Mouse (Mus musculus) liver, embryonic 11.5 days (tissue): ENCODE measurements around the gene Cenpj. TPM values are rescaled to one million over a fixed set of nuclear protein-coding genes. Genes with fewer than 3 reads are reported as not detected.

Experiments used
- ATAC-seq: fragments of 200-750 bp; cut with Nextera tagmentation; replicated peaks from 2 replicates; pipeline ENCODE4 v1.8.0; 2017; ENCODE audit warnings: moderate number of reproducible peaks, mild to moderate bottlenecking, moderate TSS enrichment, moderate library complexity; ENCODE audit not compliant: low FRiP score
- DNase-seq: peaks from one replicate; pipeline ENCODE4 v3.0.0-alpha.2; 2017; ENCODE audit warnings: low spot score
- H3K27ac ChIP-seq: fragments of 300-500 bp; sonication (generic); 2 replicates; pipeline ENCODE4 v1.5.1; 2014; ENCODE audit warnings: mild to moderate bottlenecking, low read depth, low read length, control low read depth
- H3K27me3 ChIP-seq: fragments of 300-500 bp; sonication (generic); replicated peaks from 2 replicates; pipeline ENCODE4 v1.6.1; 2014; ENCODE audit warnings: low read length, mixed read lengths; ENCODE audit not compliant: control insufficient read depth, insufficient read depth
- H3K36me3 ChIP-seq: fragments of 300-500 bp; sonication (generic); 2 replicates; pipeline ENCODE4 v1.6.1; 2014; ENCODE audit warnings: mild to moderate bottlenecking, low read length, moderate library complexity, mixed read lengths; ENCODE audit not compliant: control insufficient read depth, insufficient read depth
- H3K4me1 ChIP-seq: fragments of 300-500 bp; sonication (generic); replicated peaks from 2 replicates; pipeline ENCODE4 v1.6.1; 2014; ENCODE audit warnings: low read length, mixed read lengths; ENCODE audit not compliant: control insufficient read depth, insufficient read depth
- H3K4me2 ChIP-seq: fragments of 300-500 bp; sonication (generic); 2 replicates; pipeline ENCODE4 v1.6.1; 2014; ENCODE audit warnings: mild to moderate bottlenecking, control low read depth, moderate library complexity
- H3K4me3 ChIP-seq: fragments of 300-500 bp; sonication (generic); 2 replicates; pipeline ENCODE4 v1.5.1; 2014; ENCODE audit warnings: low read depth, low read length, control low read depth
- H3K9ac ChIP-seq: fragments of 300-500 bp; sonication (generic); 2 replicates; pipeline ENCODE4 v1.6.1; 2014; ENCODE audit warnings: low read depth, low read length, control low read depth
- H3K9me3 ChIP-seq: fragments of 300-500 bp; sonication (generic); 2 replicates; pipeline ENCODE4 v1.6.1; 2016; ENCODE audit warnings: low read length, inconsistent platforms, mixed read lengths; ENCODE audit not compliant: control insufficient read depth
- WGBS: fragments of 180-500 bp; shearing (Covaris S2); extraction: QIAGEN DNeasy Blood & Tissue Kit; methylation state at CpG from one replicate; pipeline ENCODE4 v1.1.7; 2014; 5-methylcytosine and 5-hydroxymethylcytosine counted together
- polyA plus RNA-seq: library from polyadenylated mRNA; unstranded; fragments of >200 nt; fragmentation: Nextera tagmentation; extraction: Ambion mirVana; gene quantifications from 2 replicates; pipeline ENCODE4 v1.2.1, GENCODE M21; 2014

The Cenpj gene
- polyA plus RNA-seq, 1 experiment from 2014 or later, result 11.1 TPM

- no peak overlapping the region for H3K4me3 ChIP-seq
- no peak overlapping the region for H3K27ac ChIP-seq
- no peaks in the 10 kb centered on the region for H3K9me3 ChIP-seq
- no peak overlapping the region for H3K4me2 ChIP-seq
- WGBS, result 49% methylated on average over 7 of the region's 7 CpGs
- DNase-seq (no peak), ATAC-seq (no peak)
- H3K4me1 ChIP-seq, result peaks cover 14% of the 10 kb centered on the region
- H3K27me3 ChIP-seq, result no peaks in the 10 kb centered on the region
- no peak overlapping the region for H3K9ac ChIP-seq
- H3K36me3 ChIP-seq, result peaks cover 6% of the 10 kb centered on the region
Observed at GRCm38 (mm10) chr14:56567476-56567875, 7.7 kb downstream of the Cenpj start.

- Histone ChIP-seq H3K36me3 (peaks cover 4% of the 10 kb centered on the region; the same call in 1 of the 2 replicates), H3K27me3 (no peaks in the 10 kb centered on the region), H3K4me3 (no peak overlapping the region), H3K4me1 (no peaks in the 10 kb centered on the region), H3K9ac (no peak overlapping the region), H3K4me2 (no peak overlapping the region), H3K27ac (no peak overlapping the region), H3K9me3 (no peaks in the 10 kb centered on the region)
- ATAC-seq (no peak), DNase-seq (no peak)
- 83% methylated on average over 3 of the region's 3 CpGs for WGBS
Observed at GRCm38 (mm10) chr14:56559134-56559533, 16.1 kb downstream of the Cenpj start.

- no peaks in the 10 kb centered on the region for H3K4me1 ChIP-seq
- no peak for ATAC-seq
- H3K36me3 ChIP-seq, result no peaks in the 10 kb centered on the region
- H3K27me3 ChIP-seq, result no peaks in the 10 kb centered on the region
- H3K4me2 ChIP-seq, result no peak overlapping the region
- no peak overlapping the region for H3K9ac ChIP-seq
- DNase-seq, result no peak
- no peak overlapping the region for H3K4me3 ChIP-seq
- no peak overlapping the region for H3K27ac ChIP-seq
- H3K9me3 ChIP-seq, result no peaks in the 10 kb centered on the region
- WGBS, result 91% methylated on average over 2 of the region's 2 CpGs
Observed at GRCm38 (mm10) chr14:56554716-56555115, 20.5 kb downstream of the Cenpj start.

- no peak overlapping the region for H3K27ac ChIP-seq
- H3K4me3 ChIP-seq, result no peak overlapping the region
- no peak for ATAC-seq
- no peak overlapping the region for H3K4me2 ChIP-seq
- no peak for DNase-seq
- no peaks in the 10 kb centered on the region for H3K36me3 ChIP-seq
- no peaks in the 10 kb centered on the region for H3K27me3 ChIP-seq
- no peaks in the 10 kb centered on the region for H3K4me1 ChIP-seq
- 94% methylated on average over 7 of the region's 7 CpGs for WGBS
- no peaks in the 10 kb centered on the region for H3K9me3 ChIP-seq
- H3K9ac ChIP-seq, result no peak overlapping the region
Observed at GRCm38 (mm10) chr14:56553331-56553730, 21.9 kb downstream of the Cenpj start.

- ATAC-seq (no peak), DNase-seq (no peak)
- H3K4me3 ChIP-seq, result no peak overlapping the region
- no peak overlapping the region for H3K4me2 ChIP-seq
- H3K9me3 ChIP-seq, result no peaks in the 10 kb centered on the region
- no peaks in the 10 kb centered on the region for H3K27me3 ChIP-seq
- no peak overlapping the region for H3K9ac ChIP-seq
- no peaks in the 10 kb centered on the region for H3K4me1 ChIP-seq
- 89% methylated on average over 6 of the region's 6 CpGs for WGBS
- H3K27ac ChIP-seq, result no peak overlapping the region
- H3K36me3 ChIP-seq, result no peaks in the 10 kb centered on the region
Observed at GRCm38 (mm10) chr14:56552924-56553323, 22.3 kb downstream of the Cenpj start.

GRCm38 (mm10) chr14:56550960-56551359 is 24.3 kb downstream of the Cenpj start:
- Histone ChIP-seq H3K27ac (no peak overlapping the region), H3K27me3 (no peaks in the 10 kb centered on the region), H3K36me3 (no peaks in the 10 kb centered on the region), H3K4me1 (no peaks in the 10 kb centered on the region), H3K4me2 (no peak overlapping the region), H3K9me3 (no peaks in the 10 kb centered on the region), H3K9ac (no peak overlapping the region), H3K4me3 (no peak overlapping the region)
- 84% methylated on average over 4 of the region's 4 CpGs for WGBS
- DNase-seq, result no peak
- no peak for ATAC-seq

- no peak for DNase-seq
- no peak for ATAC-seq
- Histone ChIP-seq H3K36me3 (0 out of 2 replicates have a peak, but pooled peaks cover 2% of the 10 kb centered on the region), H3K9ac (no peak overlapping the region), H3K4me3 (no peak overlapping the region), H3K4me2 (no peak overlapping the region), H3K4me1 (no peaks in the 10 kb centered on the region), H3K9me3 (no peaks in the 10 kb centered on the region), H3K27me3 (no peaks in the 10 kb centered on the region), H3K27ac (no peak overlapping the region)
- WGBS, result 91% methylated on average over 4 of the region's 4 CpGs
Observed at GRCm38 (mm10) chr14:56545491-56545890, 29.7 kb downstream of the Cenpj start.

GRCm38 (mm10) chr14:56544946-56545345 is 30.3 kb downstream of the Cenpj start:
- DNase-seq, result no peak
- Histone ChIP-seq H3K27ac (no peak overlapping the region), H3K4me3 (no peak overlapping the region), H3K9me3 (no peaks in the 10 kb centered on the region), H3K4me2 (no peak overlapping the region), H3K36me3 (0 out of 2 replicates have a peak, but pooled peaks cover 2% of the 10 kb centered on the region), H3K4me1 (no peaks in the 10 kb centered on the region), H3K9ac (no peak overlapping the region), H3K27me3 (no peaks in the 10 kb centered on the region)
- no peak for ATAC-seq
- WGBS, result 88% methylated on average over 1 of the region's 1 CpGs

GRCm38 (mm10) chr14:56530788-56531187 is 44.4 kb downstream of the Cenpj start:
- Histone ChIP-seq H3K27me3 (no peaks in the 10 kb centered on the region), H3K9me3 (no peaks in the 10 kb centered on the region), H3K4me3 (no peak overlapping the region), H3K27ac (no peak overlapping the region), H3K9ac (no peak overlapping the region), H3K36me3 (peaks cover 2% of the 10 kb centered on the region; the same call in 1 of the 2 replicates), H3K4me2 (no peak overlapping the region), H3K4me1 (no peaks in the 10 kb centered on the region)
- DNase-seq, result no peak
- 85% methylated on average over 2 of the region's 2 CpGs for WGBS
- no peak for ATAC-seq
